Mouse (Mus musculus): ENCODE measurements at regions not wholly inside any gene's neighbourhood (a gene's known extent, or its start where the extent isn't known, plus 50 kb on each side); places are given as distances from the start of the nearest gene placed in this dataset.
"Not testable (repeated sequence)": the region's sequence is repeated elsewhere in the genome, so short reads cannot be mapped to it uniquely, and the experiment has no call there.

GRCm38 (mm10) chrX:76123355-76123754 lies 140.7 kb upstream of the Cldn34b3 start:
- no peaks in the 10 kb centered on the region for H3K27me3 ChIP-seq (ENCODE audit: control insufficient read depth, insufficient read depth, low read length)
- WGBS: 29% methylated on average over 2 of the region's 2 CpGs

GRCm38 (mm10) chrX:76137729-76138128 lies 126.4 kb upstream of the Cldn34b3 start:
- Histone ChIP-seq H3K9ac (replicated peaks; ENCODE audit: low read depth, low read length) (no peak overlapping the region), H3K27ac (ENCODE audit: low read depth) (no peak overlapping the region), H3K9me3 (replicated peaks; ENCODE audit: control insufficient read depth, low read length) (no peaks in the 10 kb centered on the region), H3K36me3 (replicated peaks; ENCODE audit: control insufficient read depth, insufficient read depth, low read length) (no peaks in the 10 kb centered on the region), H3K4me3 (ENCODE audit: low read depth, low read length) (no peak overlapping the region), H3K4me2 (ENCODE audit: low read depth, low read length) (no peak overlapping the region), H3K4me1 (ENCODE audit: control insufficient read depth, insufficient read depth) (no peaks in the 10 kb centered on the region), H3K27me3 (ENCODE audit: control insufficient read depth, insufficient read depth, low read length) (no peaks in the 10 kb centered on the region)
- no peak for TF ChIP-seq CTCF (IDR thresholded peaks at IDR 0.05; ENCODE audit: low read depth)
- TF ChIP-seq EP300 (IDR thresholded peaks at IDR 0.05; ENCODE audit: low read depth): no peak
- ATAC-seq (ENCODE audit: insufficient read depth, low read depth) (no peak), DNase-seq (ENCODE audit: low spot score) (no peak)
- WGBS: 28% methylated on average over 2 of the region's 2 CpGs

More at GRCm38 (mm10) chrX:76123355-76123754, 140.7 kb upstream of the Cldn34b3 start:
- Histone ChIP-seq H3K27ac (ENCODE audit: low read depth) (no peak overlapping the region), H3K4me3 (ENCODE audit: low read depth, low read length) (no peak overlapping the region), H3K9ac (replicated peaks; ENCODE audit: low read depth, low read length) (no peak overlapping the region), H3K36me3 (replicated peaks; ENCODE audit: control insufficient read depth, insufficient read depth, low read length) (no peaks in the 10 kb centered on the region), H3K4me2 (ENCODE audit: low read depth, low read length) (no peak overlapping the region), H3K4me1 (ENCODE audit: control insufficient read depth, insufficient read depth) (no peaks in the 10 kb centered on the region), H3K9me3 (replicated peaks; ENCODE audit: control insufficient read depth, low read length) (no peaks in the 10 kb centered on the region)
- DNase-seq (ENCODE audit: low spot score): no peak
- TF ChIP-seq EP300 (IDR thresholded peaks at IDR 0.05; ENCODE audit: low read depth): no peak
- no peak for TF ChIP-seq CTCF (IDR thresholded peaks at IDR 0.05; ENCODE audit: low read depth)
- ATAC-seq (ENCODE audit: insufficient read depth, low read depth): no peak

- WGBS: 76% methylated on average over 2 of the region's 2 CpGs
- H3K36me3 ChIP-seq (replicated peaks; ENCODE audit: control insufficient read depth, insufficient read depth, low read length): no peaks in the 10 kb centered on the region
These were observed 123.1 kb upstream of the Cldn34b3 start for GRCm38 (mm10) chrX:76141022-76141421.

GRCm38 (mm10) chrX:76174806-76175205 lies 89.3 kb upstream of the Cldn34b3 start:
- DNase-seq (ENCODE audit: low spot score); H3K4me3 ChIP-seq (ENCODE audit: low read depth, low read length); H3K9ac ChIP-seq (replicated peaks; ENCODE audit: low read depth, low read length); ATAC-seq (ENCODE audit: insufficient read depth, low read depth); H3K4me1 ChIP-seq (ENCODE audit: control insufficient read depth, insufficient read depth); H3K9me3 ChIP-seq (replicated peaks; ENCODE audit: control insufficient read depth, low read length); H3K36me3 ChIP-seq (replicated peaks; ENCODE audit: control insufficient read depth, insufficient read depth, low read length); H3K27me3 ChIP-seq (ENCODE audit: control insufficient read depth, insufficient read depth, low read length); H3K27ac ChIP-seq (ENCODE audit: low read depth); H3K4me2 ChIP-seq (ENCODE audit: low read depth, low read length): not testable (repeated sequence)
- 77% methylated on average over 2 of the region's 2 CpGs for WGBS

More at GRCm38 (mm10) chrX:76141022-76141421, 123.1 kb upstream of the Cldn34b3 start:
- no peaks in the 10 kb centered on the region for H3K9me3 ChIP-seq (replicated peaks; ENCODE audit: control insufficient read depth, low read length)
- ATAC-seq (ENCODE audit: insufficient read depth, low read depth) (no peak), DNase-seq (ENCODE audit: low spot score) (no peak)
- no peak overlapping the region for H3K4me3 ChIP-seq (ENCODE audit: low read depth, low read length)
- TF ChIP-seq EP300 (IDR thresholded peaks at IDR 0.05; ENCODE audit: low read depth) (no peak), CTCF (IDR thresholded peaks at IDR 0.05; ENCODE audit: low read depth) (no peak)
- H3K27ac ChIP-seq (ENCODE audit: low read depth): no peak overlapping the region
- no peaks in the 10 kb centered on the region for H3K27me3 ChIP-seq (ENCODE audit: control insufficient read depth, insufficient read depth, low read length)
- no peaks in the 10 kb centered on the region for H3K4me1 ChIP-seq (ENCODE audit: control insufficient read depth, insufficient read depth)
- H3K4me2 ChIP-seq (ENCODE audit: low read depth, low read length): no peak overlapping the region
- no peak overlapping the region for H3K9ac ChIP-seq (replicated peaks; ENCODE audit: low read depth, low read length)

- DNase-seq (ENCODE audit: low spot score) (no peak), ATAC-seq (ENCODE audit: insufficient read depth, low read depth) (no peak)
- no peak overlapping the region for H3K4me2 ChIP-seq (ENCODE audit: low read depth, low read length)
- TF ChIP-seq EP300 (IDR thresholded peaks at IDR 0.05; ENCODE audit: low read depth): no peak
- no peak for TF ChIP-seq CTCF (IDR thresholded peaks at IDR 0.05; ENCODE audit: low read depth)
- no peak overlapping the region for H3K27ac ChIP-seq (ENCODE audit: low read depth)
- no peak overlapping the region for H3K9ac ChIP-seq (replicated peaks; ENCODE audit: low read depth, low read length)
- H3K27me3 ChIP-seq (ENCODE audit: control insufficient read depth, insufficient read depth, low read length): no peaks in the 10 kb centered on the region
- no peaks in the 10 kb centered on the region for H3K9me3 ChIP-seq (replicated peaks; ENCODE audit: control insufficient read depth, low read length)
- H3K4me3 ChIP-seq (ENCODE audit: low read depth, low read length): no peak overlapping the region
- no peaks in the 10 kb centered on the region for H3K4me1 ChIP-seq (ENCODE audit: control insufficient read depth, insufficient read depth)
- H3K36me3 ChIP-seq (replicated peaks; ENCODE audit: control insufficient read depth, insufficient read depth, low read length): no peaks in the 10 kb centered on the region
- WGBS: 66% methylated on average over 4 of the region's 4 CpGs
These were observed 82.5 kb upstream of the Cldn34b3 start for GRCm38 (mm10) chrX:76181446-76182148.

- Histone ChIP-seq H3K27ac (ENCODE audit: low read depth) (no peak overlapping the region), H3K4me2 (ENCODE audit: low read depth, low read length) (no peak overlapping the region), H3K9ac (replicated peaks; ENCODE audit: low read depth, low read length) (no peak overlapping the region), H3K9me3 (replicated peaks; ENCODE audit: control insufficient read depth, low read length) (no peaks in the 10 kb centered on the region), H3K36me3 (replicated peaks; ENCODE audit: control insufficient read depth, insufficient read depth, low read length) (no peaks in the 10 kb centered on the region), H3K4me1 (ENCODE audit: control insufficient read depth, insufficient read depth) (no peaks in the 10 kb centered on the region), H3K27me3 (ENCODE audit: control insufficient read depth, insufficient read depth, low read length) (no peaks in the 10 kb centered on the region), H3K4me3 (ENCODE audit: low read depth, low read length) (no peak overlapping the region)
- WGBS: 26% methylated on average over 1 of the region's 1 CpGs
- DNase-seq (ENCODE audit: low spot score): no peak
- TF ChIP-seq EP300 (IDR thresholded peaks at IDR 0.05; ENCODE audit: low read depth) (no peak), CTCF (IDR thresholded peaks at IDR 0.05; ENCODE audit: low read depth) (no peak)
- no peak for ATAC-seq (ENCODE audit: insufficient read depth, low read depth)
These were observed 63.5 kb upstream of the Cldn34b3 start for GRCm38 (mm10) chrX:76200607-76201006.

Data from heart, postnatal 0 days (tissue).